Mouse (Mus musculus) A20 (cell line): ENCODE measurements around the gene Ubc.
A peak's percentile ranks its signal among the peaks of the same experiment; 100 is the strongest.

ENCODE experiments used
- DNase-seq: peaks from one replicate; pipeline ENCODE4 v3.0.0-alpha.2; 2011; ENCODE audit warnings: low read depth, low spot score

Gene Ubc

GRCm38 (mm10) chr5:125351939-125352338, 38.1 kb downstream of the Ubc start:
- peak; percentile 80 for DNase-seq

- DNase-seq = no peak
Observed at GRCm38 (mm10) chr5:125351057-125351456, 38.9 kb downstream of the Ubc start.

GRCm38 (mm10) chr5:125349391-125349790, 40.6 kb downstream of the Ubc start:
- no peak for DNase-seq

GRCm38 (mm10) chr5:125348487-125348886, 41.5 kb downstream of the Ubc start:
- peak; percentile 71 for DNase-seq

GRCm38 (mm10) chr5:125348067-125348466, 41.9 kb downstream of the Ubc start:
- no peak for DNase-seq

GRCm38 (mm10) chr5:125344296-125344695, 45.7 kb downstream of the Ubc start:
- no peak for DNase-seq

GRCm38 (mm10) chr5:125341459-125342090, 48.4 kb downstream of the Ubc start:
- no peak for DNase-seq

GRCm38 (mm10) chr5:125340547-125341262, 49.3 kb downstream of the Ubc start, which contains the start of gene Scarb1:
Scarb1 (minus strand) TSS chr5:125341094.
- DNase-seq = peak; percentile 91

GRCm38 (mm10) chr5:125339851-125340531, 50.0 kb downstream of the Ubc start:
- no peak for DNase-seq

- DNase-seq = no peak
Observed at GRCm38 (mm10) chr5:125339108-125339751, 50.8 kb downstream of the Ubc start.

GRCm38 (mm10) chr5:125337526-125337925, 52.5 kb downstream of the Ubc start:
- DNase-seq = no peak

GRCm38 (mm10) chr5:125337012-125337411, 53.0 kb downstream of the Ubc start:
- no peak for DNase-seq
